Mouse (Mus musculus) G1E (cell line): ENCODE results near the gene 1300017J02Rik.

ENCODE experiments used
- GATA1 ChIP-seq: IDR thresholded peaks from 2 replicates; pipeline ENCODE4 v1.6.1; 2012; ENCODE audit warnings: borderline replicate concordance, low read length, inconsistent platforms, mixed read lengths
- GATA2 ChIP-seq: IDR thresholded peaks from 2 replicates; pipeline ENCODE4 v1.6.1; 2012; ENCODE audit warnings: low read depth, low read length, inconsistent platforms, borderline replicate concordance

DNA sequence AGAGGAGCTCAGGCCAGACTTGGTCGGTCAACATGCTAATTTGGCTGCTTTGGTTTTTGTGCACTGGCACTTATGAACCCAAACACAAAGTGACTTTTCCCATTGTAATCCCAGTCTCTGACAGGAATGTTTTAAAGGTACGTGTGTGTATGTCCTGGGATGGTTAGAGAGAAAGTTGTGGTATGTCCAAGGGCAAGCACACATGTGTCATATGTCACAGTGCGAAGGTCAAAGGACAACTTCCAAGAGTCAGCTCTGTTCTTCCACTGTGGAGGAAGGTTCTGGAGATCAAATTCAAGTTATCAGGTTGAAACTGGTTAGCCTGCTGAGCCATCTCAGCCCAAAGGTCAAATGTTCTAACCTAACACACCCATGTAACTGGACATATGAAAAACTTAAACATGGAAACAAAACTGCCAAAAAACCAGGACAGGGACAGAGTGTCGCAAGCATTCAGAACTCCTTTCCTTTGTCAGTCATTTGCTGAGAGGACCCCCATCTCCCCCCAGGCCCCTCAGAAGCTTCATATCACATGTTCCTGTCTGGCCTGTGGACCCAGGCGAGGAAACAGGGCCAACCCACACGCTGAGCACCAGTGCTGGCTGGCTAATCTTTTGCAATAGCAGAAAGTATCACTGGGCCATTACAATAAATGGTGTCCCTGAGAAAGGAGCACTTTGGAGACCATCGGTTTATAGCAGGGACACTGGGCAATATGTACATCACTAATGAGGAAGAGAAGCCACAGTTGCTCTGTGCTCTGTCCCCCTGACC is 72.5 kb downstream of the 1300017J02Rik start:
- TF ChIP-seq GATA2 = no peak
- TF ChIP-seq GATA1 = no peak
